Mouse (Mus musculus) thymus, adult 2 months (tissue): Measurements from ENCODE around the gene Rapgef3. TPM values are rescaled to one million over a fixed set of nuclear protein-coding genes. Genes with fewer than 3 reads are reported as not detected.
A peak's percentile ranks its signal among the peaks of the same experiment; 100 is the strongest.

Source experiments
- DNase-seq: peaks from one replicate; pipeline ENCODE4 v3.0.0; 2021
- H3K27ac ChIP-seq: fragments of 200-500 bp; 2 replicates; pipeline ENCODE4 v1.5.1; 2012; ENCODE audit warnings: low read length, control low read depth; ENCODE audit not compliant: control insufficient read depth, insufficient read depth
- H3K27me3 ChIP-seq: fragments of 200-500 bp; 2 replicates; pipeline ENCODE4 v1.6.1; 2012; ENCODE audit warnings: mild to moderate bottlenecking, low read length, moderate library complexity, mixed read lengths; ENCODE audit not compliant: control insufficient read depth, insufficient read depth
- H3K36me3 ChIP-seq: fragments of 200-500 bp; 2 replicates; pipeline ENCODE4 v1.6.1; 2012; ENCODE audit warnings: mild to moderate bottlenecking, low read length, moderate library complexity; ENCODE audit not compliant: control insufficient read depth, insufficient read depth
- H3K4me1 ChIP-seq: fragments of 200-500 bp; replicated peaks from 2 replicates; pipeline ENCODE4 v1.6.1; 2012; ENCODE audit warnings: low read length; ENCODE audit not compliant: control insufficient read depth, insufficient read depth
- H3K4me3 ChIP-seq: fragments of 200-500 bp; 2 replicates; pipeline ENCODE4 v1.5.1; 2012; ENCODE audit warnings: mild to moderate bottlenecking, low read length, control low read depth, moderate library complexity; ENCODE audit not compliant: control insufficient read depth, insufficient read depth
- CTCF ChIP-seq: fragments of 200-500 bp; IDR thresholded peaks from 2 replicates; pipeline ENCODE4 v1.5.1; 2012; ENCODE audit warnings: mild to moderate bottlenecking, control low read depth, low read length, moderate library complexity, borderline replicate concordance; ENCODE audit not compliant: control insufficient read depth, poor library complexity, insufficient read depth; ENCODE audit errors: extremely low read depth
- POLR2A ChIP-seq: fragments of 200-500 bp; IDR thresholded peaks from 2 replicates; pipeline ENCODE4 v1.6.1; 2012; ENCODE audit warnings: mild to moderate bottlenecking, low read length, control low read depth, moderate library complexity; ENCODE audit not compliant: control insufficient read depth, poor library complexity, insufficient read depth; ENCODE audit errors: extremely low read depth
- WGBS: fragments of 180-500 bp; shearing (Covaris S2); methylation state at CpG from one replicate; pipeline ENCODE4 v1.1.7; 2018; 5-methylcytosine and 5-hydroxymethylcytosine counted together
- polyA plus RNA-seq: library from polyadenylated mRNA; depleted of rRNA; stranded (reverse); fragments of >200 nt; gene quantifications from 2 replicates; pipeline ENCODE4 v1.2.3, GENCODE M21; 2012

The Rapgef3 gene
- polyA plus RNA-seq, 1 experiment, result 276 TPM

DNA sequence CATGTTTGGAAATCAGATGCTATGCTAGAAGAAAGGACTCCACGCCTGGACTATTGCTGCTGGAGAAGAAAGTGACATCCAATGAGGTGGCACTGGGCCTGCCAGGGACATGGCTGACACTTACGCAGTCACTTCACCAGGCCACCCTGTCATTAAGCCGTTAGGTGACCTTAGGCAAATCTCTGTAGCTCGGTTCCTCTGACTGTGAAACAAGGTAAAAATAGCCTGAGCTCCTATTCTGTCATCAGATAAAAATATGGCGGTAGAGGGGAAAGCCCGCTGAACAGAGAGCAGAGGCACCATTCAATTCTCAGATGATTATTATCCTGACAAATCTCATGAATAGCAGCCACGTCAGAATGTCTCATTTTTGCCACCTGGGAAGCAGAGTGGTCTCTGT, 25.7 kb downstream of the Rapgef3 start:
- H3K4me3 ChIP-seq, result no peak overlapping the region
- WGBS, result 45% methylated on average over 7 of the region's 7 CpGs
- H3K27ac ChIP-seq, result peak overlapping the region; percentile 78
- TF ChIP-seq CTCF, result no peak
- TF ChIP-seq POLR2A, result no peak
- H3K4me1 ChIP-seq, result peaks cover 68% of the 10 kb centered on the region
- DNase-seq, result no peak
- no peaks in the 10 kb centered on the region for H3K27me3 ChIP-seq
- peaks cover 15% of the 10 kb centered on the region for H3K36me3 ChIP-seq

DNA sequence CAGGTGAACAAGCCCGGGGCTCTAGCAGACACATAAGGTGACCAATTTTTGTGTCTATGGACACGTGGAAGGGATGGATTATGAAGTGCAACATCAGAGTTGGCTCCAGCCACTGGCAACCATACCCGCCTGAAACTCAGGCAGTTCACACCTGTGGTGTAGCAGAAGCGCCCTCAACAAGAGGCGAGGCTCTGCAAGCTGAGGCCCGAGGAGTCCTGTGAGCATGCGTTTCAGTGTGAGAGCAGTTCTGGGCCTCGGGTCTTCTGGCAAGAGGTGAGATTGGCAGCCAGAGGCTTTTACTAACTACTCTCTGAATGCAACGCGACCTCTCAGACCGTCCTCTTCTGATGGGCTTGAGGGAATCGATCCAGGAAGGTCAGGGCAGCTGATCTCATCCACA, 26.1 kb downstream of the Rapgef3 start:
- TF ChIP-seq CTCF, result no peak
- peak overlapping the region; percentile 78 for H3K27ac ChIP-seq
- WGBS, result 61% methylated on average over 12 of the region's 12 CpGs

DNA sequence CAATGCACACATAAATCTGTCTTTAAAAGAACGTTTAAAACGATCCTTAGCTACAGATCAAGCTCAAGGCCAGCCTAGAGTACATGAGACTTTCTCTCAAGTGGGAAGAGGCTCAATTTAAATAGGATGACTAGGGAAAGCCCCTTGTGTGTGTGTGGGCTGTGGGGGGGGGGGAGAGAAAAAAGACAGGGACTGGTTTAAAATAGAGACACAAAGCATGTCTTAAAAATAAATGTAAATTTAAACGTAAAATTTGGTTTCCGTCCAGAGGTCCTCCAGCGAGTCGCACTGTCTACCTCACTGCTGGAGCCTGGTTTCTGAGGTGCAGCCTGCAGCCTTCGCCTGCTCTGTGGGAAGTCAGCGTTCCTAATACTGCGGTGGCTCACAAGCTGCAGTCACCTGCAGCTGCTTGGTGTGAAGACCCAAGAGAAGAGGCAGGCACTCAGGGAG, 27.5 kb downstream of the Rapgef3 start:
- peak overlapping the region; percentile 38 for H3K27ac ChIP-seq
- no peak for DNase-seq
- 55% methylated on average over 9 of the region's 9 CpGs for WGBS
- peaks cover 2% of the 10 kb centered on the region; the same call in 1 of the 2 replicates for H3K36me3 ChIP-seq
- H3K27me3 ChIP-seq, result no peaks in the 10 kb centered on the region
- TF ChIP-seq CTCF, result no peak
- 0 out of 2 replicates have a peak, but pooled peaks have one; percentile 22 for TF ChIP-seq POLR2A
- peaks cover 52% of the 10 kb centered on the region for H3K4me1 ChIP-seq
- no peak overlapping the region for H3K4me3 ChIP-seq

More for the DNA sequence above, 26.1 kb downstream of the Rapgef3 start:
- Histone ChIP-seq H3K4me3 (no peak overlapping the region), H3K36me3 (peaks cover 11% of the 10 kb centered on the region), H3K4me1 (peaks cover 64% of the 10 kb centered on the region), H3K27me3 (no peaks in the 10 kb centered on the region)
- DNase-seq, result no peak

DNA sequence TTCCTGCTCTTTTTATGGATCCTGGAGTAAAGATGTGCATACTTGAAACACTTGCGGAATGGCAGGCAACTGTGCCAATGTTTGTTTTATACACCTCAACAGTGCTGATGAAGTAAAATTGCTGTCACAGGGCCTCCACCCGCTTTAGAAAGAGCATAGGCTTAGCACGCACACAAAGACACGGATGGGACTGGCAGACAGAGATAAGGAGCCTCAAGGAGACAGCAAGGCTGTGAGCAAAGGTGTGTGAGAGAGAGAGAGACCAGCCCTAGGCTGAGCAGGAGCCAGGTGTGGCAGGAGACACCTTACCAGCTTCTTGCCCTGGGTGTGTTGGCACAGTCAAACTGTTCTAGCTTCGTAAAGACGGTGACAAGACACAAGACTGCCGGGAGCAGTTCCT, 28.8 kb downstream of the Rapgef3 start:
- H3K4me1 ChIP-seq, result peaks cover 40% of the 10 kb centered on the region
- WGBS, result 95% methylated on average over 7 of the region's 7 CpGs
- H3K36me3 ChIP-seq, result no peaks in the 10 kb centered on the region
- H3K27me3 ChIP-seq, result no peaks in the 10 kb centered on the region
- no peak for DNase-seq
- no peak overlapping the region for H3K4me3 ChIP-seq
- no peak overlapping the region for H3K27ac ChIP-seq
- TF ChIP-seq POLR2A, result no peak
- TF ChIP-seq CTCF, result no peak

DNA sequence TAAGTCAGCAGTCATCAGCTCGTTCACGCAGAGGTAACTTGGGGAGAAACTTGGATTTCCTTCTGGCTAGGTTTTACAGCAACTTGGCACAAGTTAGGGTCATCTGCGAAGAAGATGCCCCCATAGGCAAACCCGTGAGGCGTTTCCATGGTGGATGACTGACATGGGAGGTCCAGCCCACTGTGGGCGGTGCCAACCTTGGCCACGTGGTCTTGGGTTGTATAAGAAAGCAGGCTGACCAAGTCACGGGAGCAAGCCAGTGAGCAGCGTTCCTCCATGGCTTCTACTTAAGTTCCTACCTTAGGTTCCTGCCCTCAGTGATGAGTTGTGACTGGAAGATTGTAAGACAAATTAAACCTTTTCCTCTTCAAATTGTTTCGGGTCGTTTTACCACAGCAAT, 35.8 kb downstream of the Rapgef3 start:
- H3K36me3 ChIP-seq, result no peaks in the 10 kb centered on the region
- no peak for TF ChIP-seq CTCF
- TF ChIP-seq POLR2A, result no peak
- H3K4me1 ChIP-seq, result peaks cover 59% of the 10 kb centered on the region
- no peak for DNase-seq
- peak overlapping the region; percentile 95 for H3K27ac ChIP-seq
- H3K27me3 ChIP-seq, result no peaks in the 10 kb centered on the region
- WGBS, result 92% methylated on average over 11 of the region's 11 CpGs
- no peak overlapping the region for H3K4me3 ChIP-seq

DNA sequence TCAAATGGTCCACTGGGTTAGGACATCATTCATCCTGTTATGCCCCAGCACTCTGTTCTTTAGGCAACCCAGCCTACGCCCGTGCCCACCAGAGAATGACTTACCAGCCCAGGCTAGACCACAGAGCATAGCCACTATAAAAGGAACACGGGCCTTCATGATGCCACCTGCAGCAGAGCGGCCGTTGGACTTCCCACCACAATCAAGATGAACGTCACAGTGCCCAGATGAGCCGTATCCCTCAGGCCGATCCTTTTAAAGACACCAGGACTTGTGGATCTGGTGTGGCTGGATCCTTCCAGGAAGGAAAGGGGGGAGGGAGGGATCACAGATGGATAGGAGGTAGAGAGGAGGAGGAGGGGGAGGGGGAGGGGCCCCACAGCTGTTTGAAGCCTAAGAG, 36.7 kb downstream of the Rapgef3 start, which contains the start of gene Endou:
Gene Endou, minus strand, starts transcription at position 229 of the 400 bp plus-strand sequence.
- TF ChIP-seq POLR2A (0 out of 2 replicates have a peak, but pooled peaks have one; percentile 40), CTCF (no peak)
- Histone ChIP-seq H3K27ac (peak within 1 kb of the TSS; percentile 95), H3K4me1 (peaks cover 67% of the 10 kb centered on the region), H3K36me3 (no peaks in the 10 kb centered on the region), H3K4me3 (peak within 1 kb of the TSS; percentile 42), H3K27me3 (no peaks in the 10 kb centered on the region)
- WGBS, result 4% methylated on average over 8 of the region's 8 CpGs
- DNase-seq, result peak; percentile 75

DNA sequence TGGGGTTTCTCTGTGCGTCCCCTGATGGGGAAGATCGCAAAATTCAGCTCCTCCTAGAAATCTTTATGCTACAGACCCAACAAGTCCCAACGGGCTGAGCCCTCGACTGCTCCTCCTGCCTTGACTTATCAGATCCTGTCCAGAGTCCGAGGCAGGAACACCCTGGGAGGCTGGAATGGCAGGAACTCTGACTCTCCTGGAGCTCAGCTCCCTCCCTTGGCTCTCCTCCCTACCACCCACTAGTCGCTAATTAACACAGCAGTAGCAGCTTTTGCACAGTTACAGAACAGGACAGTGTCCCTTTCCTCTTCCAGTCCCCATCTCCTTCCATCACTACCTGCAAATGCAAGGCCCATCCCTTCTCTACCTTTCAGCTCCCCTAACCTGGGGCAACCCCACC, 37.4 kb downstream of the Rapgef3 start:
- peaks cover 74% of the 10 kb centered on the region for H3K4me1 ChIP-seq
- peak overlapping the region; percentile 95 for H3K27ac ChIP-seq
- no peak for TF ChIP-seq POLR2A
- TF ChIP-seq CTCF, result no peak
- no peaks in the 10 kb centered on the region for H3K27me3 ChIP-seq
- H3K36me3 ChIP-seq, result no peaks in the 10 kb centered on the region
- 68% methylated on average over 6 of the region's 6 CpGs for WGBS
- peak overlapping the region; percentile 42 for H3K4me3 ChIP-seq
- DNase-seq, result no peak
